Mouse (Mus musculus) layer of hippocampus, adult 9-11 months (tissue): ENCODE data around the gene Gmpr.

Experiments used
- DNase-seq: peaks from one replicate; pipeline ENCODE4 v3.0.0; 2022

Gmpr gene

DNA sequence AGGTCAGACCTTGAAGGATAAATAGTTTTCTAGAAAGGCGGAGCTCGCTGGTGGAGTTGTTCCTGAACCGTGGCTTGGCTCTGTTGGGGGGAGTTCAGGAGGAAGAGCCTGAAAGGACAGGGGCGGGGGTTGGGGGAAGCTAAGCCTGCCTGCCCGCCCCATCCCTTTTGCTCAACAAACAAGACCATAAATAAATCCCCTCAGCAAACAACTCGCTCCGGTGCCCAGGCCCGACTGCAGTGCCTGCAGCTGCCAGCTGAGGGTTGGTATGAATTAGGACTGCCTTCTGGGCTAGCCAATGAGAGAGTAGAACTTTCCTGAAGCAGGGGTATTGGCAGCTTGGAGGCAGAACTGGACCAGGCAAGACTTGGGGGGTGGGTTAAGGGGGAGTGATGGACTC is 1.3 kb downstream of the Gmpr start:
- peak; percentile 79 for DNase-seq

DNA sequence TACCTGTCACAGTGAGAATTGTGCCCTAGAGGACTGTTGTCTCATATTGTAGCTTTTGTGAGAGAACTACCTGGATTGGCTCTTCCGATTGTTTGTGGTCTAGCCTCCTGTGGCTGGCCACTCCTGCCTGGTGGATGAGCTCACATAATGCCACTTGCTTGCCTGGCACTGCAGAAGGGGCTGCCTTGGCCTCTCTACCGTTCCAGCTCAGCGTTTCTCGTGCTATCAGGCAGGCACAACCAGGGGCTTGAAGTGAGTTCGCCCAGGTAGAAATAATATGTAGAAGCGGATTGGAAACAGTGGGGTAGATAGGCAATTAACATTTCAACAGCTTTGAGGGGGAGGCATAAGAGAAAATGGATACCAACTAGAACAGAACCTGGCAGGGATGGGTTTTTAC is 2.1 kb downstream of the Gmpr start:
- peak; percentile 15 for DNase-seq

DNA sequence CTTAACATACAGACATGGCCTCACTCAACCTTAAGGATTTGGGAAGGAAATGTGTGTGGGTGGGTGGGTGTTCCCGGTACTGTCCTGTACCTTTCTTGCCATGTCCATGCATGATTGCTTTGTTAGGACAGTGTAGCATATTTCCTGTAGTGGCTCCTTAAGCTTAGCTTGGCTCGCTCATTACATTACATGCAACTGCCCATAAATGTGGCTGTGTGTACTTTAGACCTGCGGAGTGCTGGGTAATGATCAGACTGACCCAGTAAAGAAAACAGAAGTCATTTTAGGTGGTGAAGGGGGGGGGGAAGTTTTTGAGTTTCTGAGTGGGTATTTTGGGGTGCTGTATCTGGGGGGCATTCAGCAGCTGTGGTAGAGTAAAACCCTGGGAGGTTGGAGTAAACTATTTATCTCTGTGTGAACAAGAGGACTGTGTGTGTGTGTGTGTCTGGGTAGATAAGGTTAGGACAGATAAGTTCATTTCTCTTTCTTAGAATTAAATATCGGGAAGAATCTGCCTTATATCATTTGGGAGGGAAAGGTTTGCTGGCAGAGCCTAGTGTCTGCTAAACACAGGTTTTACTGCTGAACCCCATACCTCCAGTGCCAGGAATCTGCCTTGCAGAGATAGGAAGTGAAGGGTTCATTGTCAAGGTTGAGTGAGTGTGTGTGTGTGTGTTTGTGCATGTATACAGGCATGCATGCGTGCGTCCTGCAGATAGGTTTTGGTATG is 4.6 kb downstream of the Gmpr start:
- DNase-seq: no peak

DNA sequence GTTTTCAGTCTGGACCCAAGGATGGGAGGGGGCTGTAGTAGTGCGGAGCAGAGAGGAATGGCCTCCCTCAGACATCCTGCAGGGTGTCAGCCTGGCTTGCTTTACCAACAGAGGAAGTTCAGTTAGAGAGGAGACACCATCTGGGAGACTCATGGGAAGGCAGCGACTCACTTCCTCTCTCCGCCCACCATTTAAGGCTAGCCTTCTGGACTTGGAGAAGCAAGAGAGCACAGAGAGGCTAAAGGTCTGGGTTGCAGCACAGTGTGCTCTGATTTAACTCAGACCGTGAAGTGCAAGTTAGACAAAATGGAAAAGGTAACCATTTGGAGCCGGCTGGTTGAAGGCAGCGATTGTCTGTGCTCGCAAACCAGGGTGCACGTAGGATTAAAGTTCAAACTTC is 5.3 kb downstream of the Gmpr start:
- peak; percentile 68 for DNase-seq

DNA sequence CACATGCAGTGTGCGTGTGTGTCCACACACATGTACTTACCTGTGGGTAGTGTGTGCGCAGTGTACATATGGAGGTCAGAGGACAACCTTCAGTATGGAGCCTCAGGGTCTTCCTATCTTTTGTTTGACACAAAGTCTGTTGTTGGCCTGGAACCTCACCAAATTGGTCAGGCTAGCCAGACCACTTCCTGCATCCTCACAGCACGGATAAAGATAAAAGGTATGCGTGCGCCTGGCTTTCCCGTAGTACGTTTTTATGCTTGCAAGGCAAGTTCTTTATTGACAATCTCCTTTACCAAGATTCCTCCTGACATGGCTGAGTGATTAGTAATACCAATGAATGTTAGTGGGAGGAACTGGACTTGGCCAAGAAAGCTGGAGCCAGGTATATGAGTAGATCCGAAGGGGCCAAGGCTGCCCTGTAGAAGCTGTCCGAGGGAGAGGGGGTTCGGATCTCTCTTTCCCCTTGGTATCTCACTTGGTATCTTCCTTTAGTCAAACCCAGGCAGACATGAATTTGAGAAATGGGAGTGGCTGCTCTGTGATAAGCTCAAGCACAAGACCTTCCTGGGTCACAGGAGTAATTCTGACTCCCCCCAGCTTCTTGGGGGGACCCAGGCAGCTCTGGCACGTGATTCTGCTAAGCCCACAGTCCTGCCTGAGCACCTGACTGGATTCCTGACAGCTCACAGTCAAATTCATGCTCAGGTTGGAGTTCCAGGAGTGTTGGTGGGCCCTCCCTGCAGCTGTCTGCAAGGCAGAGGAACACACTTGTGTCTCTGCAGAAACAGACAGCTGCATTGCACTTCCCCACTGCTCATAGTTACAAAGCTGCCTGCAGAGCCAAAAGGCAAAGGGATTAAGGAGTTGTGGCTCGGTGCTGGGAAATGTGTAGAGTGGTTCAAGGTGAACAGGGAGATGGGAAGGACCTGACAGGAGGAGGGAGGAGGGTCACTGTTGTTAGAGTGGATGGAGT is 6.1 kb downstream of the Gmpr start:
- no peak for DNase-seq

DNA sequence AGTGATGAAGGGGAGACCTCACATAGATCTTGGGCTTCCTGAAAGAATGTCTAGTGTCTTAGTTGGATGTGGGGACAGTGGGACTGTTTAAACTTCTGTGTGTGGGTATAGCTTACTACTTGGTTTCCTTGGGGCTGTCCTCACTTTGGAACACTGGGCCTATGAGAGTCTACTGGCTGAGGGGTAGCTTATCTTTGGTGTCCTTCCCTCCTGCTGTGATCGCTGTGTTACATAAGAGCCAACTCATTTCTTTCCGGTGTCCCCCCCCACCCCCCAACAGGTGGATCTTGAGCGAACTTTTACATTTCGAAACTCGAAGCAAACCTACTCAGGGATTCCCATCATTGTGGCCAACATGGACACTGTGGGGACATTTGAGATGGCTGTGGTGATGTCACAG is 6.9 kb downstream of the Gmpr start:
- DNase-seq: no peak

DNA sequence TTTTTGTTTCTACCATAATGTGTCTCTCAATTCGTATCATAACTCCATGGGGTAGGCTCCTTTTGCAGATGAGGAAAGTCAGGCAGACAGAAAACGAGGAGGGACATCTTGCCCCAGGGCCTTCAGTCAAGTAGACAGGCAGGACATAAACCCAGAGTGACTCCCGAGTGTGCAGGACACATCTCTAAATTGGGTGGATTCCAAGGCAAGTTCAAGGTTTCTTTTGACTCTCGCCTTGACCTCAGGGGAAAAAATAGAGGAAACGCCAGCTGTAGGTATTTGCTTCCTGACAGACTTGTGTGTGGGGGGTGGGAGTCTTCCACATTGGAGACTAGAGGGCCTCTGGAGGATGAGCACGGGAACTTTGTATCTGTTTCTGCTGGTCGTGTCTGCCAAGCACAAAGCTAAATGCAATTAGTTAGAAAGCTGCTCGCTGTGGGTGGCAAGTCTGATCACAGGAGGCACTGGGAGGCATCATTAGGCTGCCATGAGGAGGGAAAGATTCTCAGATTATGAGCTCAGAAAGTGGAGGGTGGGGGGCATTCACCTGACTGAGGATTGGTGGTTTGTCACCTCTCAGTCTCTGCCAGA is 7.7 kb downstream of the Gmpr start:
- no peak for DNase-seq

DNA sequence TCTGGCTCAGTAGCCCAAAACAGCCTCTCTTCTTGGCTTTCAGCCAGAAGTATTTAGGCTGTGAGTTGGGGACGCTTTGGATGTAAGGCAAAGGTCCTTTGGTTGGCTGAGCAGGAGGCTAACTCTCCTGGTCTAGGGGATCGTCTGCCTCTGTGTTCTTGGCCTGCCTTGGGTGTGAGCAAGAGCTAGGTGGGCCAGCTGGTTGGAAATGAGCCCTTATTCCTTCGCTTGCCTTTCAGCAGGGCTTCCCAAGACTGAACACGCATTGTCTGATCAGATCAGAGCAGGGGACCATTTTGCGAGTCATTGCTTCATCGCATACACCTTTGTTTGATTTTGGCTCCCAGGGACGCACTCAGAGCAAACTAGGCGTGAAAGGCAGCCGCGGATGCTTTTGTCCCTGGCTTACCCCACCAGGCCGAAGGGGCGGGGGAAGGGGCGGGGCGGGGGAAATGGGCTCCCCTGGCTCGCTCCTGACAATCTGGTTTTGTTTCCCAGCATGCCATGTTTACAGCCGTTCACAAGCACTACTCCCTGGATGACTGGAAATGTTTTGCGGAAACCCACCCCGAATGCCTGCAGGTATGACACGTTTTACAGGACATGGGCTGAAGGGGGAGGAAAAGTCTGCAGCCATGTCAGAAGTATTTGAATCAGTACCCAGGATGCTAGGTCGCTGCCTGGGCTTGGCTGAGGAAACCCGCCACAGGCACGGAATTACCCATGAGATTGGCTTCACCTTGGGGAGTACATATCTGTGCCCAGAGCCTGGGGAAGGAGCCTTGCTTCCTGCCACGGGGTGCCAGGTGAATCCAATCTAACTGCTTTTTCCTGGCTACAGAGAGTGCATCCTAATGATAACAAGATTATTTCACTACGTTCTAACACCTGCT is 9.5 kb downstream of the Gmpr start:
- DNase-seq: no peak

DNA sequence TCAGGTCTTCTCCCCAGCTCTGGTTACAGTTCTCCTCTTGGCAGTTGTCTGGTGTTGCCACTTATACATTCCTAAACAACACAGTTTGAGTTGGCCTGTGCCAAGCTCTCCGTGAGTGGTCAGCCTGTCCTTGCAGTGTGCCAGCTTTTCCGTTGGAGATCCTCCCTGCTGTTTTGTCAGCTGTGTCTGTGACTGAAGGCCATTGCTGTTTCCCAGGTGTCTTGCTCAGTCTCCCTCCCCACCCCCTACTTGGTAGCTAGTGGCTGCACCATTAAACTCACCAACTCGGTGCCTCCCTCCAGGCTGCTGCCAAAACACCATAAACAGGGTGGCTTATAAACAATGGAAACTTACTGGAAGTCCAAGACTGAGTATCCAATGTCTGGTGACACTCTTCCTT is 17.1 kb downstream of the Gmpr start:
- DNase-seq: no peak

DNA sequence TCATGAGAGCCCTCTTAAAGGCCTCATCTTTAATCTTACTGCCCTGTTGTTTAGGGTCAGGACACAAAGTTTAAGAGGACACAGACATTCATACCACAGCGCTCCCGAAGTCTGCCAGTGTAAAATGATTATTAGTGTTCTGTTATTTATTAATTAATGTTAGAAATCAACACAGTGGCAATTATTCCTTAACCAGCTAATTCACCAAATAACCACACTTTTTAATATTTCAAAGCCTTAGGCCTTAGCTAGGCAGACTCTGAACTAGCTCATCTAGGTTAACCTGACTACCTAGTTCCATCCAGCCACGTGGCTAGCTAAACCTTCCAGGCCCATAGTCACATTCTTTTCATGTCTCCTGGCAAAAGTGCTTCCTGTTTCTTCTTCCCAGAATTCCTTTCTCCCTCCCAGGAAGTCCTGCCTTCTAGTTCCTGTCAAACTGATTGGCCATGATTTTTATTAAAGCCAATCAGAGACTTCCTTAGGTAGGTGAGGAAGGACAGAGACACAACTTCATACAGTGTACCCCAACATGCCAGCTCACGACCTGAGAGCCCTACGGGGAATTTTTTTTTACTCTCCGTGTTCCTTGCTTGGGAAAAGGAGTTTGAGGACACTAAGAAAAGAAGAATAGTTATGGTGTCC is 17.7 kb downstream of the Gmpr start:
- DNase-seq: no peak

DNA sequence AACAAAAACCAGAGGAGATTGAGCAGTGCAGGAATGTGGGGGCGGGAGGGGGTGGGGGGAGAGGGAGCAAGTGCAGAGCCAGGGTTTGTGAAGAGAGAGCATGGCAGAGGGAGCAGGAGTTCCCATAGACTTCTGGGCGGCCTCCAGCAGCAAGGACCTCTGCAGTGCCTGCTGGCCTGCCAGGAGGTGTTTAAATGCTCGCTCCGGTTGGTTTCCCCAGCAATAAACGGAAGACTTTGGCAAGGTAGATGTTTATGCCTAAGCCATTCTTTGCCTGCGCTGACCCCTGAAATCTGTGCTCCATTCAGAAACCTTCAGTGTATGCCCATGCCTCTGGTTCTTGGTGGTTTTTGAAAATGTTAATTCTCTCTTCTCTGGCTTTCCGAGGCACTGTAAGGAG is 19.0 kb downstream of the Gmpr start:
- no peak for DNase-seq

DNA sequence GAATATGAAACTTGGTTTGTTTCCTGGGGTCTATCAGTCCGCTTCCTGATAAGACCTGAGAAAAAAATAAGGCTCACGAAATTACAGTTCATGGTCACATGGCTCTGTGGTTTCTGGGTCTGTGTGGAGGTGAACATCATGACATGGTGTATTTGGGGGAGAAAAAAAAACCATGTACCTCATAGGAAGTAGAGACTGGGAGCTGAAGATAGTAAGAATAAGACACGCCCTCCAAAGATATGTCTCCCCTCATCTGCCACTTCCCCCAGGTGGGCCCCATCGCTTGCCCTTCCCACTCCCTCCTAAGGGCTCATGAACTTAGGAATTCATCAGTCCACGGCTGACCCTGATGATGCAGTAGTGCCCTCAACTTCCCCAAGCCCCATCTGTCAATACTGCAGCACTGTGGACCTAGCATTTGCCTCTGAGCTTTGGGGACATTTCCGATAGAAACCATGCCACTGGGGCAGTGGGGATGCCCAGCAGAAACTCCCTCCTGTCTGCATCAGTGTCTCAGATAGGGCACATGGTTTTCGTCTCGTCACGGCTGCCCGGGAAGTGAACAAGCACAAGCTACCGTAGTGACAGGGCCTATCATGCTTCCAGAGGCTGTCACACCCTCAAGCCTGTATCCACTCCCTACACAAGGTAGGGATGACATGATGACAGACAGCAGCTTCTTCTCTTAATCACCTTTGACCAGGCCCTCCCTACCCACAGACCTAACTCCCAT is 20.2 kb downstream of the Gmpr start:
- DNase-seq: no peak

DNA sequence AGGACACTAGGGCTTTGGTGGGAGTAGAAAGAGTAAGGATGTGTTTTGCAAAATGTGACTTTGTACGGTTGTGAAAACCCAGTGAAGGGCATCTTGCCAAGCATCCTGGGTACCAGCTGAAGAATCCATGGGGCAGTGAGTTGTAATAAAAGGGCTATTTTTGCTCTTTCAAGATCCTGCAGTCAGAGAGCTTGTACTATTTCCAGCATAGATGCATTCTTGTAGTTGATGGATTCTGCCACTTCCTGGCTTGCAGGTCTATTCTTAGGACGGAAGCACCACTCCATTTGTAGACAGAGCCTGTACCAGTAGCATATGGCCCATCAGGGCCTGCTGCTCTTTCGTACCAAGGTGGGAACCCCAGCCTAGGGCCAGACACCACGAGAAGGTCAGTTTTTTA is 21.5 kb downstream of the Gmpr start:
- DNase-seq: no peak

DNA sequence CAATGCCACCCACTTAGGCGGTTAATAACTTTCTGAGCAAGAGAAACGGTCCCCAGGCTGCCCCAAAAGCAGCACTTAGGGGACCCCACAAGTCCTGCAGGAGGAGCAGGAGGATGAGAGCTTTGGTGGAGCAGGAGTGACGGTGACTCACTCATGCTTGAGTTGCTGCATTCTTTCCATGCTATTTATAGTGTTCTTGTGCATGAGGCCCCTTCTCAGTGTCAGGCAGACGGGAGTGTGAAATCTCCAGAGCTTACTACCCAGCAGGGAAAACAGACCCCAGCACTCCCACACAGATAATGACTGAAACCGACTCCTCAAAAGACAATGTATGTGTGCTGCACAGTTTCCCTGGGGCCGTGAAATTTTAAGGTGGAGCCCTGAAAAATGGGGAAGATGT is 23.5 kb downstream of the Gmpr start:
- peak; percentile 67 for DNase-seq

DNA sequence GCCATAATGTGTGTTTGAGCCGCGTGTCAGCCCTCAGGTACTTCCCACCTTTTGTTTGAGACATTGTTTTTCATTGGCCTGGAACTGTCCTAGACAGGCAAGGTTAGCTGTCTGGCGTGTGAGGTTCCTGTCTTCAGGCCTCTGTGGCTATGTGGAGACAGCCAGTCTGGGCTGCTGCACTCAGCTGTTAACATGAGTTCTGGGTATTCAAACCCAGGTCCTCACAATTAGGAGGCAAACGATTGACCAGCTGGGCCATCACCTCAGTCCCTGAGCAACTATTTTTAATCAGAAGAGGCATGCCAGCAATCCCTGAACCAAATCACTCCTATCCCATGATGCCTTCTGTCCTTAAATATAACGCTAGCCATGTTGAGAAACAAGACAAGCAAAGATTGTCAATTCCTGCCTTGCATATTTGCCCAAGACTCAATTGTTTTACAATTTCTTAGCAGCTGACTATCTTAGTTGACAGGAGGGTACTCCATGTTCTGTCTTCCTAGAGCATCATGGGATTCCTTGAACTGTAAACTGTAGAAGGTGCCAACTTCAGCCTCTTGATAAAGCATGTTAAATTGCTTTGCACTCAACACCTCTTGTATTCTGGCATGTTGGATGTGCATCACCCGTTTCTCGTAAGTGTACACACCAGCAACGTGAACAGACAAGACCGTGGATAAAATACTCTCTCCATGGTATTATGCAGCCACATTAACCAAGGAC is 28.6 kb downstream of the Gmpr start:
- DNase-seq: no peak

DNA sequence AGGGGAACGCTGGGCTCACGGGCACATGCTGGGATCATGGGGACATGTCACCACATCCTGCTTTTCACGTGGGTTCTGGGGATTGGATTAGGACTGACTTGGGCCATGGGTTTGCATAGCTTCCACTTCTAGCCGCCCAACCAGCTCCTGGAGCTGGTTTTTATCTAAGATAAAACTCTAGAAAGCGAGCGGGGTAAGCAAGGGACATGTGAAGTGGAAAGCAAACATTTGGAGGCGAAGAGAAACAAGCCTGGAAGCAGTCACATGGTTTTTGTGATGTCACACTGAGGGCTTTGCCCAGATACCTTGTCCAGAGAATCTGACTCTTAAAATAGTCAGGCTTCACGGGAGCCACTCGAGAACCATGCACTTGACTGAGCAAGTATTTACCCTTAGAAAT is 29.9 kb downstream of the Gmpr start:
- DNase-seq: no peak

DNA sequence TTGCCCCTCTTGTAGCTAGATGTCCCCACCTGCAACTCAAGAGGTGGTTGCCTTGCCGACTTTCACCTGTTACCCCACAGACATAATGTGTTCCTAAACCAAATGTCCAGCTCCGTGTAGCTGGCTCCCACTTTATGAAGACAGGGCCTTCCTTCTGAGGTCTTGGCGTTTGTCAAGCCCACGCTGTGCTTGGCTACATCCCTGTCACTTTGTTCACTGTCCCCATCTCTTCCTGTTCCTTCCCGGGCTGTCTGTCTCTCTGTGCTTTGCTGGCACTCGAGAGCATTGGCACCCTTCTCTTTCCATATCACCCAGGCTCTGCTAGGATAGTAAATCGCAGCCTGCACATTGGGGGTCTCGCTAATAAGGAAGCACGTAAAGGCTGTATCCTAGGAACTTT is 30.8 kb downstream of the Gmpr start:
- DNase-seq: no peak

DNA sequence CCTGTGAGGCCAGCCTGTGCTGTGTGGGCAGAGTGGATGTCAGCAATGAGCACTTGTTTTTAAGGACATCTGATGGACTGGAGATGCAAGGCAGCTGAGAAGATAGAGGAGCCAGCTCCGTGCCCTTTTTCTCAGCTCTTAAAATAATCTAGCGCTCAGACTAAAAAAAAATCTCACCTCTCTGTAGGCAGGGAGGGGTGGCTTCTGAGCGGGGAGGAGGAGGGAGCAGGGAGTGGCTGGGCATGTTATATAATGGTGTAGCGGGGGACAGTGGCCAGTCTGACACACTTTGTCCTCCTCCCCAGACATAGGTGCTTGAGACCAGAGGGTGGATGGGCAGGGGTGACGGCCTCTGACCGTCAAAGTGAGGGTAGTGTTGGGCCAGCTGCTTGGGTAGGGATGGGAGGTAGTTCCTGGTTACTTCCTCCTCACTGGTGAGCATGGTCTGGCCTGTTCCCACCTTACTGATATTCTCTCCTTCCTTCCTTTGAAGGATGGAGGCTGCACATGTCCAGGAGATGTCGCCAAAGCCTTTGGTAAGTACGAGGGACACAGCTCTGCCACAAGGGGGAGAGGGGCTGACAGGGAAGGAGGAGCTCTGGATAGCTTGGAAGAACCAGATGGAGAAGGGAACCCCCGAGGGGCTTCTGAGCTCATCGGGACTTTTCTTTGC is 31.4 kb downstream of the Gmpr start:
- DNase-seq: peak; percentile 69

DNA sequence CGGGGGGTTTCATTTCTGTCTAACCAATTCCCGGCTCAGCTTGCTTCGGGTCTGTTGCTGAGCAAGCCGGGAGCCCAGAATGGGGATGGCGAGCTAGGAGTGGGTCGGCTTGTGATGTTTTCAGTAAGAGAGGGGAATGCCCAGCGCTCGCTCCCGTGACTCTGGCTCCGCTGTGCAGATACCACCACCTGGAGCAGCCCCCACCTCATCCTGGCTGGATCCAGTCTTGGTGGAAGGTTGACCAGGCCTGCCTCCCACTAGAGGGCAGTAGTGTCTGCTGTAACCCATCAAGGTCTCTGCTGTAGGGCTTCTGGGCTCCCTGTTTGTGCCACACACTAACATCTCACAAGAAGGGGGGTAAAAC is 31.9 kb downstream of the Gmpr start:
- peak; percentile 81 for DNase-seq

DNA sequence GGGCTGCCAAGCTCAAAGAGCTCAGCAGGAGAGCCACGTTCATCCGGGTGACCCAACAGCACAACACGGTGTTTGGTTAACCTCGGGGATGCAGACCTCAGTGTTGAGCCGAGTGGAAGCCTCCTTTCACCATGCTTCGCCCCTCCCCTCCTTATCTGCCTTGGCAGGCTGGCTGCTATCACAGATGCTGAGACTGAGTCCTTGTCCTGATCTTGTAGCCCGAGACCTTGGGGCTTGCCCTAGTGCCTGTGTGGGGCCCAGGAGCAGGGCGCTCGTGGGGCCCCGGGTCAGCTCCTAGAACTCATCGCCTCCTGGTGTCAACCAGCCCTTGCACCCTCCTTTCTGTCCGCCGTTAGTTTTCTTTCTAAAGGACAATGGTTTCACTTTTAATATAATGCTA is 38.7 kb downstream of the Gmpr start:
- DNase-seq: no peak
